Mouse (Mus musculus) erythroblast, adult 5-6 weeks (primary cell): ENCODE measurements around the gene Elmo2. TPM values are rescaled to one million over a fixed set of nuclear protein-coding genes. Genes with fewer than 3 reads are reported as not detected.

Experiments
- ATAC-seq: replicated peaks from 2 replicates; pipeline ENCODE4 v1.8.0; 2016; ENCODE audit warnings: moderate number of reproducible peaks, mild to moderate bottlenecking, moderate TSS enrichment, inconsistent platforms; ENCODE audit not compliant: poor library complexity, low FRiP score, severe bottlenecking
- total RNA-seq, 2 experiments: library from RNA; stranded (forward) in 1 of 2; stranded (reverse) in 1 of 2; fragments of 150-400 nt in 1 of 2; fragments of 200-764, 138-1000 nt in 1 of 2; gene quantifications; 2 replicates each; pipeline versions ENCODE4 v1.2.3 to v1.2.4; 2015 to 2017; ENCODE audit warnings: low replicate concordance in 2 of 2

The Elmo2 gene
- total RNA-seq, 2 experiments from 2014 or later: 9.4 to 15.8 TPM

GRCm38 (mm10) chr2:165238416-165239145, 87.7 kb downstream of the Elmo2 start:
- ATAC-seq: no peak

Other genes with a start within 250 kb of the Elmo2 start
- gene 1700025C18Rik, start 235.7 kb downstream of the Elmo2 start, total RNA-seq (2015; ENCODE audit: low replicate concordance): not detected in 2 replicates
- not detected in 2 replicates for gene 1700025C18Rik, start 235.7 kb downstream of the Elmo2 start, total RNA-seq (2017; ENCODE audit: low replicate concordance)
- not detected in 2 replicates for gene Cdh22, start 91.6 kb downstream of the Elmo2 start, total RNA-seq (2015; ENCODE audit: low replicate concordance)
- not detected in 2 replicates for gene Cdh22, start 91.6 kb downstream of the Elmo2 start, total RNA-seq (2017; ENCODE audit: low replicate concordance)
- gene Slc35c2, start 38.6 kb downstream of the Elmo2 start, total RNA-seq (2015; ENCODE audit: low replicate concordance): 22.6 and 34.2 TPM in 2 replicates
- 10.0 and 14.6 TPM in 2 replicates for gene Slc35c2, start 38.6 kb downstream of the Elmo2 start, total RNA-seq (2017; ENCODE audit: low replicate concordance)
- not detected in 2 replicates for gene Zfp663, start 42.2 kb upstream of the Elmo2 start, total RNA-seq (2015; ENCODE audit: low replicate concordance)
- gene Zfp663, start 42.2 kb upstream of the Elmo2 start, total RNA-seq (2017; ENCODE audit: low replicate concordance): not detected in 2 replicates
- not detected in 2 replicates for gene Zfp334, start 61.8 kb upstream of the Elmo2 start, total RNA-seq (2015; ENCODE audit: low replicate concordance)
- not detected in 2 replicates for gene Zfp334, start 61.8 kb upstream of the Elmo2 start, total RNA-seq (2017; ENCODE audit: low replicate concordance)
- gene Ocstamp, start 73.9 kb upstream of the Elmo2 start, total RNA-seq (2015; ENCODE audit: low replicate concordance): not detected in 2 replicates
- gene Ocstamp, start 73.9 kb upstream of the Elmo2 start, total RNA-seq (2017; ENCODE audit: low replicate concordance): 0.42 TPM in 1 of 2 replicates, not detected in the other
- not detected in 2 replicates for gene Slc13a3, start 146.8 kb upstream of the Elmo2 start, total RNA-seq (2015; ENCODE audit: low replicate concordance)
- not detected in 2 replicates for gene Slc13a3, start 146.8 kb upstream of the Elmo2 start, total RNA-seq (2017; ENCODE audit: low replicate concordance)
- gene Trp53rka, start 166.8 kb upstream of the Elmo2 start, total RNA-seq (2015; ENCODE audit: low replicate concordance): 1.5 and 4.2 TPM in 2 replicates
- 1.5 and 1.7 TPM in 2 replicates for gene Trp53rka, start 166.8 kb upstream of the Elmo2 start, total RNA-seq (2017; ENCODE audit: low replicate concordance)
- not detected in 2 replicates for gene Slc2a10, start 177.3 kb upstream of the Elmo2 start, total RNA-seq (2015; ENCODE audit: low replicate concordance)
- gene Slc2a10, start 177.3 kb upstream of the Elmo2 start, total RNA-seq (2017; ENCODE audit: low replicate concordance): 0.28 TPM in 1 of 2 replicates, not detected in the other